Mouse (Mus musculus) megakaryocyte, embryonic 14.5 days (primary cell): ENCODE measurements at regions not wholly inside any gene's neighbourhood (a gene's known extent, or its start where the extent isn't known, plus 50 kb on each side); places are given as distances from the start of the nearest gene placed in this dataset.

ENCODE experiments used
- FLI1 ChIP-seq: IDR thresholded peaks from 2 replicates; pipeline ENCODE4 v1.6.1; 2012; ENCODE audit warnings: low read length, inconsistent platforms, mixed read lengths
- GATA1 ChIP-seq: IDR thresholded peaks from 3 replicates; pipeline ENCODE4 v1.6.1; 2012; ENCODE audit warnings: mixed read lengths, low read length, inconsistent platforms, borderline replicate concordance

GRCm38 (mm10) chr10:23609270-23609914 is 177.7 kb downstream of the Rps12 start:
- TF ChIP-seq FLI1 = no peak
- TF ChIP-seq GATA1 = no peak
